Mouse (Mus musculus) liver, adult 2 months (tissue): ENCODE measurements around the gene Maml1.

Experiments
- CTCF ChIP-seq: fragments of 200-500 bp; IDR thresholded peaks from 2 replicates; pipeline ENCODE4 v1.5.1; 2011; ENCODE audit warnings: low read depth, low read length, control low read depth
- POLR2A ChIP-seq: fragments of 200-500 bp; IDR thresholded peaks from 2 replicates; pipeline ENCODE4 v1.6.1; 2011; ENCODE audit warnings: low read length, control low read depth; ENCODE audit not compliant: insufficient read depth; ENCODE audit errors: extremely low read depth

- TF ChIP-seq CTCF (no peak), POLR2A (no peak)
Measured at GRCm38 (mm10) chr11:50236937-50237835, 54.9 kb downstream of the Maml1 start.
